Mouse (Mus musculus): ENCODE data around the gene Cmtr1. TPM values are rescaled to one million over a fixed set of nuclear protein-coding genes. Genes with fewer than 3 reads are reported as not detected.

Cmtr1 gene
- total and polyA plus RNA-seq, 3 experiments, result 47.3 to 99.6 (median 77.9) TPM

GRCm38 (mm10) chr17:29692827-29693226 is 32.4 kb downstream of the Cmtr1 start (continued):
- TF ChIP-seq TCF12 (IDR thresholded peaks at IDR 0.05; ENCODE audit: low read depth, low read length), result peak; percentile 97
- peak; percentile 97 for TF ChIP-seq ETS1 (IDR thresholded peaks at IDR 0.05; ENCODE audit: low read depth, low read length)
- no peak for TF ChIP-seq E2F4 (IDR thresholded peaks at IDR 0.05; ENCODE audit: borderline replicate concordance, low read depth, low read length)
- TF ChIP-seq MAZ (IDR thresholded peaks at IDR 0.05; ENCODE audit: low read depth, low read length), result no peak
- peak; percentile 70 for TF ChIP-seq TAL1 (IDR thresholded peaks at IDR 0.05; ENCODE audit: low read length)
- no peak for TF ChIP-seq SMC3 (IDR thresholded peaks at IDR 0.05; ENCODE audit: low read depth, low read length)
- no peak for TF ChIP-seq RAD21 (IDR thresholded peaks at IDR 0.05; ENCODE audit: low read depth, low read length)
- TF ChIP-seq ZNF384 (IDR thresholded peaks at IDR 0.05; ENCODE audit: low read depth, low read length), result peak; percentile 92
- TF ChIP-seq USF1 (IDR thresholded peaks at IDR 0.05; ENCODE audit: low read depth, low read length), result no peak
- no peak for TF ChIP-seq POLR2AphosphoS5 (IDR thresholded peaks at IDR 0.05; ENCODE audit: borderline replicate concordance, low read depth, low read length)
- TF ChIP-seq USF2 (IDR thresholded peaks at IDR 0.05; ENCODE audit: borderline replicate concordance in 1 of 2, insufficient read depth in 1 of 2, low read depth in 1 of 2, low read length in 2 of 2), result no peak
- no peak for TF ChIP-seq NELFE (IDR thresholded peaks at IDR 0.05; ENCODE audit: low read depth, low read length)
- TF ChIP-seq NRF1 (IDR thresholded peaks at IDR 0.05; ENCODE audit: insufficient read depth, low read depth, low read length, poor library complexity, severe bottlenecking), result no peak
- TF ChIP-seq CTCF (IDR thresholded peaks at IDR 0.05 in 2 of 3, conservative IDR thresholded peaks at IDR 0.05 in 1 of 3; ENCODE audit: control insufficient read depth in 1 of 3, insufficient read depth in 1 of 3, low read depth in 2 of 3, low read length in 3 of 3, poor library complexity in 1 of 3, severe bottlenecking in 1 of 3), result no peak

- Histone ChIP-seq H3K36me3 (ENCODE audit: control insufficient read depth in 1 of 2, insufficient read depth in 2 of 2, low read length in 2 of 2) (peaks cover 16 to 38% of the 10 kb centered on the region in 2 experiments), H3K9me3 (replicated peaks; ENCODE audit: insufficient read depth, low read length) (no peaks in the 10 kb centered on the region), H3K79me2 (ENCODE audit: control insufficient read depth, insufficient read depth, low read length, poor library complexity) (no peaks in the 10 kb centered on the region), H3K27me3 (ENCODE audit: control insufficient read depth in 1 of 2, insufficient read depth in 2 of 2, low read length in 2 of 2) (no peaks in the 10 kb centered on the region), H3K4me1 (ENCODE audit: control insufficient read depth in 1 of 2, insufficient read depth in 2 of 2, low read length in 2 of 2) (peaks cover 23 to 30% of the 10 kb centered on the region in 2 experiments), H3K9ac (ENCODE audit: control insufficient read depth, low read depth, low read length, poor library complexity, severe bottlenecking) (no peak overlapping the region), H3K4me3 (ENCODE audit: control insufficient read depth in 1 of 2, insufficient read depth in 1 of 2, low read depth in 2 of 2, low read length in 2 of 2) (no peak overlapping the region), H3K27ac (ENCODE audit: control insufficient read depth, low read depth, low read length) (peak overlapping the region; percentile 96)
- TF ChIP-seq ETS1 (IDR thresholded peaks at IDR 0.05; ENCODE audit: low read depth, low read length) (no peak), TAL1 (IDR thresholded peaks at IDR 0.05; ENCODE audit: low read length) (no peak), CTCF (IDR thresholded peaks at IDR 0.05 in 2 of 3, conservative IDR thresholded peaks at IDR 0.05 in 1 of 3; ENCODE audit: control insufficient read depth in 1 of 3, insufficient read depth in 1 of 3, low read depth in 2 of 3, low read length in 3 of 3, poor library complexity in 1 of 3, severe bottlenecking in 1 of 3) (no peak), BHLHE40 (IDR thresholded peaks at IDR 0.05; ENCODE audit: borderline replicate concordance, low read depth, low read length) (no peak), ZNF384 (IDR thresholded peaks at IDR 0.05; ENCODE audit: low read depth, low read length) (no peak), NELFE (IDR thresholded peaks at IDR 0.05; ENCODE audit: low read depth, low read length) (no peak), POLR2AphosphoS2 (IDR thresholded peaks at IDR 0.05; ENCODE audit: low read length) (no peak), RAD21 (IDR thresholded peaks at IDR 0.05; ENCODE audit: low read depth, low read length) (no peak), TCF12 (IDR thresholded peaks at IDR 0.05; ENCODE audit: low read depth, low read length) (no peak), GABPA (IDR thresholded peaks at IDR 0.05; ENCODE audit: low read depth, low read length) (no peak), ZC3H11A (IDR thresholded peaks at IDR 0.05; ENCODE audit: low read depth, low read length) (no peak)
- DNase-seq (ENCODE audit: low read depth, low spot score), result no peak
Observed at GRCm38 (mm10) chr17:29693571-29693970, 33.2 kb downstream of the Cmtr1 start.
